In genomic region chr2:55306387-55306786, GRCm38 (mm10) we compare ENCODE assay signal across 9 mouse cellular contexts.
A peak's percentile ranks its signal among the peaks of the same experiment; 100 is the strongest.
DNase-seq lines count a peak whose midpoint lies in the region; ATAC-seq and TF ChIP-seq lines count a peak whose summit lies in the region.
"Had no signal": no experiment of that assay in that cellular context is flagged by ENCODE, and none has a peak within 500 bp of the region (broad histone marks: within the 10 kb centered on the region; RNA-seq: fewer than 3 reads in every experiment).

No protein-coding gene starts in this region.

- H3K9me3 ChIP-seq in hindbrain, postnatal 0 days (ENCODE audit: low read length): no peaks in the 10 kb centered on the region
- H3K9me3 ChIP-seq: limb, embryonic 12.5 days had no signal

- peak; percentile 81 for TF ChIP-seq CTCF in left cerebral cortex, adult 2 months (IDR thresholded peaks at IDR 0.05)
- TF ChIP-seq CTCF in hindbrain, postnatal 0 days (IDR thresholded peaks at IDR 0.05; ENCODE audit: low read depth): peak; percentile 66

- no peaks in the 10 kb centered on the region for H3K4me1 ChIP-seq in hindbrain, postnatal 0 days (ENCODE audit: insufficient read depth, low read length)
- H3K4me1 ChIP-seq: limb, embryonic 12.5 days had no signal

- no peaks in the 10 kb centered on the region for H3K36me3 ChIP-seq in hindbrain, postnatal 0 days (ENCODE audit: insufficient read depth, low read length)
- H3K36me3 ChIP-seq: limb, embryonic 12.5 days had no signal

- H3K4me3 ChIP-seq in left cerebral cortex, adult 2 months: no peak overlapping the region
- H3K4me3 ChIP-seq in hindbrain, postnatal 0 days (ENCODE audit: low read length): no peak overlapping the region
- H3K4me3 ChIP-seq: limb, embryonic 12.5 days had no signal

- H3K27me3 ChIP-seq in hindbrain, postnatal 0 days (ENCODE audit: insufficient read depth, low read length): no peaks in the 10 kb centered on the region
- H3K27me3 ChIP-seq: limb, embryonic 12.5 days had no signal

- H3K4me2 ChIP-seq in hindbrain, postnatal 0 days (ENCODE audit: low read depth, low read length): no peak overlapping the region
- H3K4me2 ChIP-seq: limb, embryonic 12.5 days had no signal

- ATAC-seq in hindbrain, postnatal 0 days: no peak

- no peak overlapping the region for H3K9ac ChIP-seq in hindbrain, postnatal 0 days (replicated peaks; ENCODE audit: low read length)
- H3K9ac ChIP-seq: limb, embryonic 12.5 days had no signal

- no peak overlapping the region for H3K27ac ChIP-seq in left cerebral cortex, adult 2 months
- H3K27ac ChIP-seq in hindbrain, postnatal 0 days: no peak overlapping the region
- H3K27ac ChIP-seq: limb, embryonic 12.5 days had no signal

- intact Hi-C loops in left cerebral cortex, adult 2 months (cut with DNase I): loop anchor here (2.0 to 10.0 kb wide), 5 partner anchors 131 to 718 kb away; partner anchors contain the start of gene Kcnj3
- intact Hi-C loops in left cerebral cortex, postnatal 36 days (cut with DNase I): loop anchor here (5.0 to 10.0 kb wide), 3 partner anchors 536 to 718 kb away; no protein-coding TSS in a partner anchor

- DNase-seq in cerebellum, adult 18-20 months: peak; percentile 41 to 62
- no peak for DNase-seq in cerebellum, adult 11-12 months
- DNase-seq in left cerebral cortex, adult 2 months (ENCODE audit: extremely low spot score in 1 of 2, low spot score in 2 of 2): peak; percentile 13 to 21
- DNase-seq in left cerebral cortex, postnatal 36 days (ENCODE audit: low spot score in 2 of 2): no peak
- peak; percentile 67 for DNase-seq in NIH3T3 (ENCODE audit: low read depth)
- DNase-seq in hindbrain, postnatal 0 days (ENCODE audit: low spot score): peak; percentile 39
- no peak for DNase-seq in spleen, adult 12 weeks (ENCODE audit: low spot score)
- no peak for DNase-seq in adrenal gland, adult 2 months

Comparison
In these comparisons a context has a peak if more than half of its experiments do, and no peak if none do; other contexts are left out.
1. DNase-seq: peak in cerebellum, adult 18-20 months (2 of 2), left cerebral cortex, adult 2 months (2 of 2), NIH3T3 (single experiment) and hindbrain, postnatal 0 days (single experiment); none in cerebellum, adult 11-12 months (single experiment), left cerebral cortex, postnatal 36 days (0 of 2), spleen, adult 12 weeks (single experiment) and adrenal gland, adult 2 months (single experiment).